Mouse (Mus musculus) thymus, postnatal 36 days (tissue): ENCODE data around the gene Gm3854.

Experiments used
- DNase-seq, 2 experiments: peaks; one replicate each; pipeline ENCODE4 v3.0.0; 2022; ENCODE audit warnings: mixed read lengths in 2 of 2

The Gm3854 gene

DNA sequence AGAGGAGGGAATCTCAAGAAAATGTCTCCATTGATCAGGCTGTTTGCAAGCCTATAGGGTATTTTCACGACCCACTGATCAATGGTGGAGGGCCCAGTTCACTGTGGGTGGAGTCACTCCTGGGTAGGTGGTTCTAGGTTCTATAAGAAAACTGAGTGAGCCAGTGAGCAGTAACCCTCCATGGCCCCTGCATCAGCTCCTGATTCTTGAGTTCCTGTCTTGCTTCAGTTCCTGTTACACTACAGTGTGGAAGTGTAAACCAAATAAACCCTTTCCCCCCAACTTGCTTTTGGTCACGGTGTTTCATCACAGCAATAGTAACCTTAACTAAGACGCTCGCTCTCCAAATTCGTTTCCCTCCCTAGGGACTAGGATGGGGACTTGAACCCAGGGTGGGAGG is 45.4 kb downstream of the Gm3854 start:
- DNase-seq: no peak

DNA sequence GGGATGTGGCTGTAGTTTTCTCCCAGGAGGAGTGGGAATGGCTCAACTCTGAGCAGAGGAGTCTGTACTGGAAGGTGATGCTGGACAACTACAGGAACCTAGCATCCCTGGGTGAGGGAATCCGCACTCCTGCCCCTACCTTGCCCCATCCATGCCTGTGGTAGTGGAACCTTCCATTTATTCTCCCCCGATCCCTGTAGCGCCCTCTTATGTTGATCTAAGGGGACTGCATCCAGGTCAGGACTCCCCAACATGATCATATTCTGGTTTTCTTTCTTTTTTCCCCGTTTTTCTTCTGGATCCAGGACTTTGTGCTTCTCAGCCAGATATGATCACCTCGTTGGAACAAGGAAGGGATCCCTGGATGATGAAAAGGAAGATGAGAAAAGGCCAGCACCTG is 45.9 kb downstream of the Gm3854 start:
- no peak for DNase-seq

GRCm38 (mm10) chr7:6397996-6398975 is 54.7 kb downstream of the Gm3854 start, which contains the start of gene Smim17:
Smim17 (plus strand) TSS chr7:6398715.
- DNase-seq: peak; percentile 40 to 55
